Mouse (Mus musculus): ENCODE measurements around the gene Nlrp14. TPM values are rescaled to one million over a fixed set of nuclear protein-coding genes. Genes with fewer than 3 reads are reported as not detected.
"Not testable (repeated sequence)": the region's sequence is repeated elsewhere in the genome, so short reads cannot be mapped to it uniquely, and the experiment has no call there.

Nlrp14 gene
- not detected in 2 replicates for polyA plus RNA-seq (2016; fragmentation: Nextera tagmentation; extraction: Ambion mirVana)

DNA sequence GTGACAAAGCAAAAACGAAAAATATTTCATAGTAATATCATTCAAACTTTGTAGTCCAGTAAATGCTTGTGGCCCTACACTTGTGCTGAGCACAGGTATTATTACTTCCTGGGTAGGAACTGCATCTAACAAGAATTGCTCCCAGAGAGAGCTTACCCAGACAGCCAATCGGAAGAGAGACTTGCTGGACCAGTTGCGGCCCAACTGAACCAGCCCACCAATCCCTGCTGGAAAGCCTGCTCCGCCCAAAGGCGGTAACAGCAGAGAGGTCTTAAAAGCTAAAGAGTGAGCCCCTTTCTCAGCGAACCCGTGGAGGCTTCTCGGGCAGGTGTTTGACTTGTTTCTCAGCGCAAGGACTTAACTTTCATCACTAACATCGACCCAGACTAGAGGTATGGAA, at the start of gene Nlrp14:
Gene Nlrp14, plus strand, starts transcription at position 301 of the 400 bp plus-strand sequence.
- Histone ChIP-seq H3K36me3 (no peaks in the 10 kb centered on the region), H3K4me3 (no peak within 1 kb of the TSS), H3K4me1 (no peaks in the 10 kb centered on the region), H3K27ac (replicated peaks) (no peak within 1 kb of the TSS), H3K27me3 (ENCODE audit: low read depth, poor library complexity, severe bottlenecking) (no peaks in the 10 kb centered on the region), H3K9me3 (replicated peaks) (no peaks in the 10 kb centered on the region)
- 84% methylated on average over 10 of the region's 10 CpGs for WGBS
- DNase-seq (ENCODE audit: low spot score) = no peak

DNA sequence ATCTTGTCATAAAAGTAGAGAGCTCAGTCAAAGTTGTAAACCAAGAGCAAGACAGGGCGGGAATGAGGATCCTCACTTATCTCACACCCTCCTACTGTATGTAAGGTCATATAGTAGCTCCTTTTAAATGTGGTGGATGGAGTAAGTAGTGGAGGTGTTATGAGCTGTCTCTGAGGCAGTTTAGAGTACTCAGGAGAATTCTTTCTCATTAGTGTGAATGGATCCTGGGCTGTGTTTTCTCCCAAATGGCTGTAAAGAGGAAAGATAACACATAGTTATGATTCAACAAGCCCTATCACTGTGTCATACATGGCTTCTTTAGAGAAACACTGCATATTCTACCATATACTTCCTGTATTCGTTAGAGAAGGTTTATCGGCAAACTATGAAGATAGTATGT, 35.8 kb upstream of the Nlrp14 start, which contains the start of gene Olfr715:
Gene Olfr715, minus strand, starts transcription at position 101 of the 400 bp plus-strand sequence.
- H3K4me1 ChIP-seq; DNase-seq (ENCODE audit: low spot score); H3K4me3 ChIP-seq; H3K27ac ChIP-seq (replicated peaks); H3K27me3 ChIP-seq (ENCODE audit: low read depth, poor library complexity, severe bottlenecking); H3K9me3 ChIP-seq (replicated peaks); H3K36me3 ChIP-seq: not testable (repeated sequence)
- WGBS = 78% methylated on average over 3 of the region's 3 CpGs

DNA sequence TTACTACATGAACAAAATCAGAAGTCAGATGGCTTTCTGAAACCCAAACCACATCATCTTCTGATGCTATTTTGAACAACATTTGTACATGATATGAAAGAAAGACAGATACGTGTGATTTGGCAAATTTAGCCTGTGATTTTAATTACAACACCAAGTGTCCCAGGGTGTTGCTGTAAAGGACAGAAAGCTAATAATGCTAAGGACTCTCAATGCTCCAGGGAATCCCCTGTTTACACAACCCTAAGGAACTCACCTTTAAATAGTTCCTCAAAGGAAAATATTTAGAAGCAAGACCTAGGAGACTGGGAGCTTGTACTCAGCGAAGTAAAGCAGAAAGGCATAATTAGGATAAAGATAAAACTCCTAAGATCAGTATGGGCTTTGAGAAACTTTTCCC, 28.8 kb upstream of the Nlrp14 start, which contains the start of gene Olfr716:
Gene Olfr716, plus strand, starts transcription at position 301 of the 400 bp plus-strand sequence.
- DNase-seq (ENCODE audit: low spot score); H3K36me3 ChIP-seq; H3K9me3 ChIP-seq (replicated peaks); H3K27ac ChIP-seq (replicated peaks); H3K4me3 ChIP-seq; H3K4me1 ChIP-seq; H3K27me3 ChIP-seq (ENCODE audit: low read depth, poor library complexity, severe bottlenecking): not testable (repeated sequence)
- WGBS = 69% methylated on average over 2 of the region's 2 CpGs

DNA sequence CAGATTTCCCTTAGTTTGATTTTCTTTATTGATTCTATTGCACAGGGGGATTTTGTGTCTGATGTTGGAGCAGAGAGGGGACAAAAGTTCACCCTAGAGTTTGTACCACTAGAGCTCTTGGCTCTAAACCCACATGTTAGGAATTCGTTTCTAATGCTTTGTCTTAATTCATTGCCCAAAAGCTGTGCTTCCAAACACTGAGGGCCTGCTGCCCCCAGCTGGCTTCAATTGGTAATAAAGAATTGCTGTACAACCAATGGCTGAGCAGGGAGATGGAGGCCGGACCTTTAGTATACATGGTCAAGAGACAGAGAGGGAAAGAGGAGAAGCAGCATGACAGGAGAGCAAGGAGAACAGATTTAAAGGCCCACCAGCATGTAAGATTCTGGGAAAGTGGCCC, 13.6 kb downstream of the Nlrp14 start:
- WGBS = 49% methylated on average over 2 of the region's 2 CpGs
- no peak overlapping the region for H3K4me3 ChIP-seq
- H3K36me3 ChIP-seq = no peaks in the 10 kb centered on the region
- no peaks in the 10 kb centered on the region for H3K9me3 ChIP-seq (replicated peaks)
- DNase-seq (ENCODE audit: low spot score) = no peak
- H3K27me3 ChIP-seq (ENCODE audit: low read depth, poor library complexity, severe bottlenecking) = no peaks in the 10 kb centered on the region
- no peaks in the 10 kb centered on the region for H3K4me1 ChIP-seq
- no peak overlapping the region for H3K27ac ChIP-seq (replicated peaks)

DNA sequence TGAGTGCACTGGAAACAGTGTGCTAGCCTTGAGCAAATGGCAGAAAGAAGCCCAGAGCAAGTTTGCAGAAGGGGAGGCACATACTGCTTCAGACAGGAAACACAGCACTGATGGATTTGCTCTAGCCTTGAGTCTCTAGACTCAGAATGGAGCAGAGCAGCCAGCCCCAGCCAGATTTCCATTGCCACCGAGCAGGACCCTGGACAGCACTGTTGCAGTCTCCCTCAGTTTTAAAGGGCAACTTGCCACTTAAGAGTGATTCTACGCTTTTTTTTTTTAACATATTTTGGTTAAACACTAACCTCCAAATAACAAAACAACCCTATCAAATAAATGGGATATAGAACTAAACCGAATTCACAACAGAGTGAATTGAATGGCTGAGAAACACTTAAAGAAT, 35.0 kb downstream of the Nlrp14 start:
- Histone ChIP-seq H3K4me1 (no peaks in the 10 kb centered on the region), H3K27me3 (ENCODE audit: low read depth, poor library complexity, severe bottlenecking) (no peaks in the 10 kb centered on the region), H3K4me3 (no peak overlapping the region), H3K27ac (replicated peaks) (no peak overlapping the region), H3K36me3 (no peaks in the 10 kb centered on the region), H3K9me3 (replicated peaks) (no peaks in the 10 kb centered on the region; the same call in 1 of the 2 replicates)
- 49% methylated on average over 3 of the region's 3 CpGs for WGBS
- DNase-seq (ENCODE audit: low spot score) = no peak

DNA sequence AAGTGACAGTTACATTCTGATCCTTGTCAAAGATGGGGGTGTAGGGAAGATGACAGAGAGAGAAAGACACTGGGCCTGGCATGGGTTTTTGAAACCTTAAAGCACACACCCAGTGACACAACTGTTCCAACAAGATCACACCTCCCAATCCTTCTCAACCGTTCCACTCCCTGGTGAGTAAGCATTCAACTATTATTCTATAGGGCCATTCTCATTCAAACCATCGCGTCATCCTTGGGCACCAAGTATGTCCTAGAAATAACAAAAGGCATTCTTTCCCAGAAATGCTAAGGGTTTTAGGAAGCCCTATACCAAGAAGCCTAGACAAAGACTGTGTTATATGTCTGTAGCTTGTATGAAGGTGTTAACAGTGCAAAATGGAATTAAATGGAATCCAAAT, 41.1 kb downstream of the Nlrp14 start:
- Histone ChIP-seq H3K4me3 (no peak overlapping the region), H3K27ac (replicated peaks) (no peak overlapping the region), H3K4me1 (peaks cover 3% of the 10 kb centered on the region; the same call in 1 of the 2 replicates), H3K27me3 (ENCODE audit: low read depth, poor library complexity, severe bottlenecking) (peaks cover 38% of the 10 kb centered on the region), H3K9me3 (replicated peaks) (peaks cover 16% of the 10 kb centered on the region), H3K36me3 (no peaks in the 10 kb centered on the region)
- WGBS = 78% methylated on average over 3 of the region's 3 CpGs
- DNase-seq (ENCODE audit: low spot score) = no peak

DNA sequence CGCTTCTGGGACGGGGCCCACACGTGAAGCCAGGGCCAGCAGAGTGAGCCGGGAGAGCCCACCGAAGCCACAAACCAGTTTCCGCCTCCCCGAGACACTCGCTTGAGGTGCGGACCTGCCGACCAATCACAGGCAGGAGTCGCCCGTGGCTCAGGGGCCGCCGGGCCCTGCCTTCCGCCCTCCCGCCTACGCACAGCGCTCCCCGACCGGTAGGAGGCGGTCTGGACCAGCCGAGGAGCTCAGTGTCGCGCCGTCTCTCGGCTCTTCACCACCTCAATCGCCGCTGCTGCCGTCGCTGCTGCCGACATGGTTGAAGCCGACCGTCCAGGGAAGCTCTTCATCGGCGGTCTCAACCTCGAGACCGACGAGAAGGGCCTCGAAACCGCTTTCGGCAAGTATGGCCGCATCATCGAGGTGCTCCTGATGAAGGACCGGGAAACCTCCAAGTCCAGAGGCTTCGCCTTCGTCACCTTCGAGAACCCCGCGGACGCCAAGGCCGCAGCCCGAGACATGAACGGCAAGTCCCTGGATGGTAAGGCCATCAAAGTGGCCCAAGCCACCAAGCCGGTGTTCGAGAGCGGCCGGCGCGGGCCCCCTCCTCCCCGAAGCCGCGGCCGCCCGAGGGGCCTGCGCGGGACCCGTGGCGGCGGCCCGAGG, 42.5 kb downstream of the Nlrp14 start, which contains the start of gene Rbmxl2:
Gene Rbmxl2, plus strand, starts transcription at position 242 of the 657 bp plus-strand sequence.
- peaks cover 16% of the 10 kb centered on the region for H3K9me3 ChIP-seq (replicated peaks)
- H3K4me3 ChIP-seq = peak within 1 kb of the TSS; percentile 37
- WGBS = 44% methylated on average over 70 of the region's 70 CpGs
- H3K27ac ChIP-seq (replicated peaks) = no peak within 1 kb of the TSS
- DNase-seq (ENCODE audit: low spot score) = peak; percentile 22
- H3K36me3 ChIP-seq = no peaks in the 10 kb centered on the region
- peaks cover 42% of the 10 kb centered on the region for H3K27me3 ChIP-seq (ENCODE audit: low read depth, poor library complexity, severe bottlenecking)
- H3K4me1 ChIP-seq = peaks cover 3% of the 10 kb centered on the region; the same call in 1 of the 2 replicates

DNA sequence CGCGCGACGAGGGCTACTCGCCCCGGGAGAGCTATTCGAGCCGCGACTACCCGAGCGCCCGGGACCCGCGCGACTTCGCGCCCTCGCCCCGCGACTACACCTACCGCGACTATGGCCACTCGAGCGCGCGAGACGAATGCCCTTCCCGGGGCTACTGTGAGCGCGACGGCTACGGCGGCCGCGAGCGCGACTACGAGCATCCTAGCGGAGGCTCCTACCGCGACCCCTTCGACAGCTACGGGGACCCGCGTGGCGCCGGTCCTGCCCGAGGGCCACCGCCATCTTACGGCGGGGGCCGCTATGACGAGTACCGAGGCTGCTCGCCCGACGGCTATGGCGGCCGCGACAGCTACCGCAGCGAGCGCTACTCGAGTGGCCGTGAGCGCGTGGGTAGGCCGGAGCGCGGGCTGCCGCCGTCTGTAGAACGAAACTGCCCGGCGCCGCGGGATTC, 43.4 kb downstream of the Nlrp14 start:
- Histone ChIP-seq H3K9me3 (replicated peaks) (peaks cover 16% of the 10 kb centered on the region), H3K27ac (replicated peaks) (no peak overlapping the region), H3K36me3 (no peaks in the 10 kb centered on the region), H3K4me1 (peaks cover 3% of the 10 kb centered on the region; the same call in 1 of the 2 replicates), H3K4me3 (peak overlapping the region; percentile 37), H3K27me3 (ENCODE audit: low read depth, poor library complexity, severe bottlenecking) (peaks cover 42% of the 10 kb centered on the region)
- peak; percentile 16 for DNase-seq (ENCODE audit: low spot score)
- 29% methylated on average over 77 of the region's 77 CpGs for WGBS

DNA sequence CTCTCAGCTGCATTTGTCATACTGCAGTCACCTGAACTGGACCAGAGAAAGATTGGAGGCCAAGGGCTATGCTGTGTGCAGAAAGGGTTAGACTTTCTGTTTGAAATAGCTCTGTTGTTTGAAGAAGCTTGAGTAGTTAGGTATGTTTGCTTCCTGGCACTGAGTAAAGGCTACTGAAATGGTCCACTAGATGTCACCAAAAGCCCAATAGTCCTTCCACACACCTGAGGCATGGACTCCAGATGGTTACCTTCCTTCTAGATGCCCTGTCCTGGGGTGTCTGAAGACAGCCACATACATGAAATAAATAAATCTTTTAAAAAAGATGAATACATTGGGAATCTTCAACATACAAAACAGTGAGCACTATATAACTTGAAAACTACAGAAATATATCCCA, 48.9 kb downstream of the Nlrp14 start:
- peaks cover 18% of the 10 kb centered on the region for H3K27me3 ChIP-seq (ENCODE audit: low read depth, poor library complexity, severe bottlenecking)
- no peak for DNase-seq (ENCODE audit: low spot score)
- no peak overlapping the region for H3K4me3 ChIP-seq

DNA sequence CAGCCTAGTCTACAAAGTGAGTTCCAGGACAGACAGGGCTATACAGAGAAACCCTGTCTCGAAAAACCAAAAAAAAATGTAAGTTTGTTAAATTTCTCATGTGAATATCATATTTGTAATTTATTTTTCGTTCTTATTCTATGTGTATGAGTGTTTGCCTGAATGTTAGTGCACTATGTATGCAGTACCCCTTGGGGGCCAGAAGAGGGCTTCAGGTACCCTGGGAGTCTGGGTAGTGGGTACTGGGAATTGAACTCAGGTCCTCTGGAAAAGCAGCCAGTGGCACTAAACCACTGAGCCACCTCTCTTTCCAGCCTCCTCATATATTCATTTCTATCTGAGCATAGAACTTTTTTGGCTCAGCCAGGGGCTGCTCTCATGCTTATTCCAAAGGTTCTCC, 50.1 kb downstream of the Nlrp14 start:
- Histone ChIP-seq H3K4me3 (no peak overlapping the region), H3K27me3 (ENCODE audit: low read depth, poor library complexity, severe bottlenecking) (peaks cover 7% of the 10 kb centered on the region)
- 82% methylated on average over 2 of the region's 2 CpGs for WGBS

More for the DNA sequence above, 48.9 kb downstream of the Nlrp14 start:
- Histone ChIP-seq H3K36me3 (no peaks in the 10 kb centered on the region), H3K27ac (replicated peaks) (no peak overlapping the region), H3K9me3 (replicated peaks) (no peaks in the 10 kb centered on the region), H3K4me1 (no peaks in the 10 kb centered on the region)

DNA sequence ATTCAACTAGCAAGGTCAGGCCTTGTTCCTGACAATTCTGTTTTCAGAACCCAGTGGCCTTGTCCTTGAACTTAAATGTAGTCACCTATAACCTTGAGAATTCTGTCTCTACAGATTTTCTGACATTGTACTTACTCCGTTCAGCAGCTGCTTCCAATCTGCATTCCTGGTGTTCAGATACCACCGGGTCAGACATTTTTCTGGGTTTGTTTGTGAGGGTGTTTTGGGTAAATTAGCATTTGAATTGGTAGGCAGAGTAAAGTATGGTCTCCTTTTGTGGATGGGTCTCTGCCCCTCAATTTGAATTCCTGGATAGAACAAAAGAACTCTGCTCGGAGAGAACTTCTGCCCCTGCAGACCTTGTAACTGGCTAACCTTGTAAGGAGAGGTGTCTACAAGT, 70.1 kb downstream of the Nlrp14 start:
- no peak for DNase-seq (ENCODE audit: low spot score)
- Histone ChIP-seq H3K27ac (replicated peaks) (no peak overlapping the region), H3K27me3 (ENCODE audit: low read depth, poor library complexity, severe bottlenecking) (no peaks in the 10 kb centered on the region), H3K9me3 (replicated peaks) (no peaks in the 10 kb centered on the region), H3K4me1 (peaks cover 4% of the 10 kb centered on the region; the same call in 1 of the 2 replicates), H3K36me3 (no peaks in the 10 kb centered on the region), H3K4me3 (no peak overlapping the region)
- 21% methylated on average over 3 of the region's 3 CpGs for WGBS

More for the DNA sequence above, 50.1 kb downstream of the Nlrp14 start:
- Histone ChIP-seq H3K36me3 (no peaks in the 10 kb centered on the region), H3K9me3 (replicated peaks) (no peaks in the 10 kb centered on the region), H3K27ac (replicated peaks) (no peak overlapping the region), H3K4me1 (no peaks in the 10 kb centered on the region)
- DNase-seq (ENCODE audit: low spot score) = no peak

DNA sequence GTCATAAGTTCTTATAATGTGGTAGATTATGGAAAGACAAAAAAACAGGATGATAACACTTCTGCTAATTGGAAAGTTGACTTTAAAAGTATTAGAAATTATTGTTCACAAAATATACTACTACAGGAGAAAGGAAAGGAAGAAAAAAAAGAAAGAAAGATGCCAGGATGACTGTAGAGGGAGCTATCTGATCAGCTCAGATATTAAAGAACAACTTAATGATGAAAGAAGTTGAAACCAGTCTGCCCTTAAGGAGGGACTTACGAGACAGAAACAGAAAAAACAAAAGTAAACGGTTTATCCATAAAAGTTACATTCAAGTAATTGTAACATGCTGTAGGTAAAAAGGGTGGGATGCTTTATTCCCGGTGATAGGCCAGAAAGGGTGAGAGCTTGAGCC, 70.7 kb downstream of the Nlrp14 start:
- H3K27ac ChIP-seq (replicated peaks) = no peak overlapping the region
- H3K4me3 ChIP-seq = no peak overlapping the region
- 72% methylated on average over 3 of the region's 3 CpGs for whole genome bisulfite sequencing
- no peaks in the 10 kb centered on the region for H3K9me3 ChIP-seq (replicated peaks)
- H3K27me3 ChIP-seq (ENCODE audit: low read depth, poor library complexity, severe bottlenecking) = no peaks in the 10 kb centered on the region
- H3K36me3 ChIP-seq = no peaks in the 10 kb centered on the region
- no peak for DNase-seq (ENCODE audit: low spot score)
- peaks cover 4% of the 10 kb centered on the region; the same call in 1 of the 2 replicates for H3K4me1 ChIP-seq

DNA sequence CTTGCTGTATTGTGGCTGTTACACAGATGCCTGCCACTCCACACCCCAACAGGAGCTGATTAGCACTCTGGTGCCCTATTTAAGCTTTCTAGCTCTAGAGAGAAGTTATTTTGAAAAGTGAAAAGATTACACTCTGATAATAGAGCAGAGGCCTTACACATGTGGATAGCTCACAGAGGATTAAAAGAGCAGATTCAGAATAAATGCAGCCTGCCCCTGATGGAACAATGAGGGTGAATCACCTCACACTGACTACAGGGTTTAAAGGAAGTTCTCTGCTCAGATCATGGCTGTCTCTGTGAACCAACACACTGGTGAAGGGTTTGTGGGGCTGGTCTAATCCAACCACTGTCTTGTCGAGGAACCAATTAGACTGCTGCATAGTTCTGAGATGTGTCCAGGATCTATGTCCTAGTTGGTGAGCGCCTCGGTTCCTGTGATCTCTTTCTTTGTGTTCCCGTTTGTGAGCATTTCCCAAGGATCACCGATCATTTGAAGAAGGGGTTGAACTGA, 74.6 kb downstream of the Nlrp14 start:
- Histone ChIP-seq H3K4me3 (no peak overlapping the region), H3K27me3 (ENCODE audit: low read depth, poor library complexity, severe bottlenecking) (no peaks in the 10 kb centered on the region), H3K27ac (replicated peaks) (no peak overlapping the region), H3K9me3 (replicated peaks) (no peaks in the 10 kb centered on the region), H3K36me3 (no peaks in the 10 kb centered on the region), H3K4me1 (peaks cover 4% of the 10 kb centered on the region; the same call in 1 of the 2 replicates)
- WGBS = 78% methylated on average over 5 of the region's 5 CpGs
- no peak for DNase-seq (ENCODE audit: low spot score)

Measured in midbrain, embryonic 10.5 days (tissue).